Mouse (Mus musculus) heart, adult 2 months (tissue): ENCODE results near the gene Spta1. TPM values are rescaled to one million over a fixed set of nuclear protein-coding genes. Genes with fewer than 3 reads are reported as not detected.

Experiments
- DNase-seq, 2 experiments: peaks; one replicate each; pipeline ENCODE4 v3.0.0; 2021
- H3K27ac ChIP-seq: fragments of 200-600 bp; 2 replicates; pipeline ENCODE4 v1.8.1; 2022
- H3K27me3 ChIP-seq: fragments of 200-500 bp; 2 replicates; pipeline ENCODE4 v1.6.1; 2012; ENCODE audit warnings: mild to moderate bottlenecking, low read length, inconsistent platforms, mixed read lengths; ENCODE audit not compliant: control insufficient read depth, insufficient read depth
- H3K36me3 ChIP-seq: fragments of 200-500 bp; 2 replicates; pipeline ENCODE4 v1.6.1; 2012; ENCODE audit warnings: low read length, inconsistent platforms; ENCODE audit not compliant: control insufficient read depth, insufficient read depth
- H3K4me1 ChIP-seq: fragments of 200-500 bp; 2 replicates; pipeline ENCODE4 v1.6.1; 2011; ENCODE audit warnings: low read length; ENCODE audit not compliant: control insufficient read depth, insufficient read depth
- H3K4me3 ChIP-seq: fragments of 200-600 bp; 2 replicates; pipeline ENCODE4 v1.8.1; 2022
- H3K79me2 ChIP-seq: fragments of 200-500 bp; replicated peaks from 2 replicates; pipeline ENCODE4 v1.6.1; 2012; ENCODE audit warnings: mild to moderate bottlenecking, inconsistent platforms, low read length, moderate library complexity, mixed read lengths; ENCODE audit not compliant: control insufficient read depth, insufficient read depth
- H3K9ac ChIP-seq: fragments of 200-500 bp; 2 replicates; pipeline ENCODE4 v1.6.1; 2012; ENCODE audit warnings: low read depth, mild to moderate bottlenecking, control low read depth, inconsistent platforms, low read length, mixed read lengths
- CTCF ChIP-seq: fragments of 200-600 bp; IDR thresholded peaks from 2 replicates; pipeline ENCODE4 v1.8.1; 2022; ENCODE audit warnings: antibody characterized with exemption, mild to moderate bottlenecking, moderate library complexity
- EP300 ChIP-seq: fragments of 200-500 bp; IDR thresholded peaks from 2 replicates; pipeline ENCODE4 v1.6.1; 2011; ENCODE audit warnings: low read depth, low read length, control low read depth; ENCODE audit not compliant: insufficient read depth
- POLR2A ChIP-seq: fragments of 200-500 bp; IDR thresholded peaks from 2 replicates; pipeline ENCODE4 v1.6.1; 2011; ENCODE audit warnings: mild to moderate bottlenecking, low read depth, low read length, control low read depth; ENCODE audit not compliant: insufficient read depth
- WGBS: fragments of 180-500 bp; shearing (Covaris S2); methylation state at CpG from one replicate; pipeline ENCODE4 v1.1.7; 2018; 5-methylcytosine and 5-hydroxymethylcytosine counted together
- intact Hi-C: fragments of 180-260 bp; cut with DNase I; formaldehyde crosslinking; loops from one replicate; pipeline ENCODE4 v1.15.1; 2025
- polyA plus RNA-seq: library from polyadenylated mRNA; depleted of rRNA; stranded (reverse); fragments of >200 nt; gene quantifications from 2 replicates; pipeline ENCODE4 v1.2.3, GENCODE M21; 2012
- total RNA-seq, 2 experiments: library from RNA; stranded (reverse); gene quantifications; 2 replicates each; pipeline ENCODE4 v1.2.3; 2021

Gene Spta1
- total and polyA plus RNA-seq, 3 experiments = 2.2 to 12.1 (median 7.6) TPM

DNA sequence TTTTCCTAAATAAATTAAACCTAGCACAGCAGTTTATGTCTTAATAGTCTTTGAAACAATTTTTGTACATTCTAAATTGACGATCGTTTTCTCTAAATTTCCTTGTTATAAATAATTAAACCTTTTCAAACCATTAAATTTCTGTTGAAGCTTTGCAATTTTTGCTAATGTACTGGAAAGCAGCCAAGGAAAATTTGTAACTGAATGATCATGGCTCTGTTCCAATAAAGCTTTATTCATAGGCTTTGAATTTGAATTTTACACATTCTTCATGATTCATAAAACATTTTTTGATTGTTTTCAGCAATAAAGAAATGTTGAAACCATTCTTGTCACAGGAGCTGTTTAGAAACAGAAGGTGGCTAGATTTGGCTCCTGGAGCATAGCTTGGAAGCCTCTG lies 72.0 kb downstream of the Spta1 start:
- Histone ChIP-seq H3K9ac (no peak overlapping the region), H3K4me3 (no peak overlapping the region), H3K36me3 (peaks cover 4% of the 10 kb centered on the region), H3K79me2 (no peaks in the 10 kb centered on the region), H3K27ac (no peak overlapping the region), H3K4me1 (no peaks in the 10 kb centered on the region), H3K27me3 (no peaks in the 10 kb centered on the region)
- intact Hi-C loops = no loop called here
- no peak for DNase-seq
- no peak for TF ChIP-seq CTCF
- 88% methylated on average over 2 of the region's 2 CpGs for WGBS

DNA sequence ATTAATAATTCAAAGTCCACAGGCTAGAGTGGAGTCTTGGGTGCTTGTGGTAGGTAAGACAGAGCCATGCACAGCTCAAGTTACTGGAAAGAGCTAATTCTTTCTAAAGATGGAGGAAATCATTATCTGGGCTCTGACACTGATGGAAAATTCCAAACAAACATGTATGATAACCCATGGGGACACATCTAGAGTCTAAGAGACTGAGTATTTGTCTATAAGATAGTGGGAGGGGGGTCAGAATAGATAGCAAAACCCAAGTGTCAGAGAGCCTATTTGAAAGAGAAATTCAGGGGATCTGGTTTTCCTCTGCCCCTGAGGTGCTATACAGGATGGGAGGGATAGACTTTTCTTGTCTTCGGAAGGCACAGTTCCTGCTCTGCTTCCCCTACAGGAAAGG lies 73.5 kb downstream of the Spta1 start:
- no peaks in the 10 kb centered on the region; the same call in 1 of the 2 replicates for H3K36me3 ChIP-seq

DNA sequence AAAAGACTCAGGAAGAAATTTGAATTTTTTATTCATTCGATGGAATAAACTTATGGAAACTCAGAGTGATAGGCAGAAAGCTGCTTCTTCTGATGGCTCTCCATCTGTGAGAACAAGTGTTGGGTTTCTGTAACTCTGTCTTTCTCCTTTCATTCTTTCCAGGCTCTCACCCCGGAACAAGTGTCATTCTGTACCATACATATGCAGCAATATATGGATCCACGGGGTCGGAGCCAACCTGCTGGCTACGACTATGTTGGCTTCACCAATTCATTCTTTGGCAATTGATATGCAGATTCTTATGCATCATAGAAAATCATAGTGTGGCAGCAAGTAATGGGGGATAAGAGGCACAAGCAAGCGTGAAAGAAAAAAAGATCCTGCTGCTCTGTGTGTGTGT lies 74.6 kb downstream of the Spta1 start:
- DNase-seq = no peak
- intact Hi-C loops = no loop called here
- Histone ChIP-seq H3K27me3 (no peaks in the 10 kb centered on the region), H3K9ac (no peak overlapping the region), H3K79me2 (no peaks in the 10 kb centered on the region), H3K4me1 (no peaks in the 10 kb centered on the region), H3K4me3 (no peak overlapping the region), H3K27ac (no peak overlapping the region), H3K36me3 (no peaks in the 10 kb centered on the region)
- 84% methylated on average over 6 of the region's 6 CpGs for WGBS
- TF ChIP-seq CTCF = no peak
- TF ChIP-seq EP300 = no peak
- no peak for TF ChIP-seq POLR2A

More for the DNA sequence above, 73.5 kb downstream of the Spta1 start:
- H3K4me3 ChIP-seq = no peak overlapping the region
- intact Hi-C loops = no loop called here
- H3K9ac ChIP-seq = no peak overlapping the region
- whole genome bisulfite sequencing = 47% methylated on average over 1 of the region's 1 CpGs
- TF ChIP-seq CTCF (no peak), POLR2A (no peak), EP300 (no peak)
- H3K27ac ChIP-seq = no peak overlapping the region
- no peaks in the 10 kb centered on the region for H3K79me2 ChIP-seq
- DNase-seq = no peak
- no peaks in the 10 kb centered on the region for H3K27me3 ChIP-seq
- no peaks in the 10 kb centered on the region for H3K4me1 ChIP-seq

DNA sequence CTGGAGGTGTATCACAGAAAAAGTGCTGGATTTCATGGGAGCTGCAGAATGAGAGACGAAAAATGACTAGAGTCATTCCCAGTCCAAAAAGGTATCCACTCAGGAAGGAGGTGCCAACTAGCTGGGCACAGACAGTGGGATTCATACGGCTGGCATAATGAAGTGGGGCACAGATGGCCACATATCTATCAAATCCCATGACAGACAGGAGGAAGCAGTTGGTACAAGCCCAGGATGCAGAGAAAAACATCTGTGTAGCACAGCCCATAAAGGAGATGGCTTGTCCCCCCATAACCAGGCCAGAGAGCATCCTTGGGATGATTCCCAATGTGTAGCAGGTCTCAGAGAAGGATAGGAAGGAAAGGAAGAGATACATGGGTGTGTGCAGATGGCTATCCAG lies 77.8 kb downstream of the Spta1 start:
- no peak overlapping the region for H3K4me3 ChIP-seq
- no peak for TF ChIP-seq EP300
- TF ChIP-seq CTCF = no peak
- no peak for TF ChIP-seq POLR2A

DNA sequence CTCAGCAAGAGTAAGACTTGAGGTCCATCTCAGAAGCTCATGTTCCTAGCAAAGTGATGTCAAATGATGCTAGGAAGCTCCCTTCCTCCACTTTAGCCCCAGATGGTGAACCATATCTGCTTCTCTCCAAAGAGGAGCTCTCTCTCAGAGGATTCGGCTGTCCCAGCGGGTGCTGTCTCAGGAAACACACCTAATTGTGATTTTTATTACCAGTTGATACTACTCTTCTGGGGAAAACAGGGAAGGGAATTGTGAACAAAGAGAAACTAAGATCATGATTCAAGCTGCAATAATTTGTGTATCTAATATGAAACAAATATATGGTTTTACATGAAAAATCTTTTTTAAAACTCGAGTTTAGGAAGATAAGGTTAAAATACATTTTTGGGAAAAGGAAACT lies 79.4 kb downstream of the Spta1 start, which contains the start of gene Olfr419:
TSS of gene Olfr419 (minus strand) at position 101 of the 400 bp plus-strand sequence.
- 73% methylated on average over 3 of the region's 3 CpGs for WGBS
- H3K9ac ChIP-seq = no peak within 1 kb of the TSS
- no peaks in the 10 kb centered on the region for H3K36me3 ChIP-seq
- no peak within 1 kb of the TSS for H3K27ac ChIP-seq
- TF ChIP-seq POLR2A (no peak), EP300 (no peak), CTCF (no peak)
- no peak for DNase-seq
- no peaks in the 10 kb centered on the region for H3K27me3 ChIP-seq
- H3K4me1 ChIP-seq = no peaks in the 10 kb centered on the region
- H3K79me2 ChIP-seq = no peaks in the 10 kb centered on the region
- intact Hi-C loops = no loop called here
- H3K4me3 ChIP-seq = no peak within 1 kb of the TSS

More for the DNA sequence above, 77.8 kb downstream of the Spta1 start:
- intact Hi-C loops = no loop called here
- no peak overlapping the region for H3K27ac ChIP-seq
- H3K27me3 ChIP-seq = no peaks in the 10 kb centered on the region
- H3K36me3 ChIP-seq = no peaks in the 10 kb centered on the region
- no peak for DNase-seq
- no peak overlapping the region for H3K9ac ChIP-seq
- WGBS = 80% methylated on average over 2 of the region's 2 CpGs
- no peaks in the 10 kb centered on the region for H3K4me1 ChIP-seq
- H3K79me2 ChIP-seq = no peaks in the 10 kb centered on the region

DNA sequence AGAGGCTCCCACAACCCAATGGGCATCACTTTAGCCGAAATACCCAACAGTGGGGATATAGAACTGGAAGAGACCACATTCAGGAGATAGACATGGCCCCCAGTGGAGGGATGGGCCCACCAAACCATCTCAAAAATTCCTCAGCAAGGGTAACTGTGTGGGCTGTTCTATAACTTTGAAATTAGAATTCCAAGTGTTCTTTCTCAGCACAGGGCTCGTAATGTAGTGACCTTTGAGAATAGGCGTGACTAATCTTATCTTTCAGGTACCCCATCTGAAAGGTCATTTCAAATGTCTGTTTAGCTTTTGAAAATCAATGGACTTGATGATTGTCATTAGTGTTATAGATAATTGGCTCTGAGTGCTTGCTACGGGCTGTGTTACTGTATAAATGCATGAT lies 95.2 kb downstream of the Spta1 start:
- Histone ChIP-seq H3K4me3 (no peak overlapping the region), H3K79me2 (no peaks in the 10 kb centered on the region), H3K4me1 (no peaks in the 10 kb centered on the region), H3K9ac (no peak overlapping the region), H3K36me3 (no peaks in the 10 kb centered on the region), H3K27me3 (no peaks in the 10 kb centered on the region), H3K27ac (no peak overlapping the region)
- WGBS = 79% methylated on average over 4 of the region's 4 CpGs
- TF ChIP-seq EP300 (no peak), POLR2A (no peak), CTCF (no peak)
- DNase-seq = no peak
- intact Hi-C loops = no loop called here
